Mouse (Mus musculus) limb, embryonic 11.5 days (tissue): ENCODE measurements at regions not wholly inside any gene's neighbourhood (a gene's known extent, or its start where the extent isn't known, plus 50 kb on each side); places are given as distances from the start of the nearest gene placed in this dataset.
"Not testable (repeated sequence)": the region's sequence is repeated elsewhere in the genome, so short reads cannot be mapped to it uniquely, and the experiment has no call there.

ENCODE experiments used
- ATAC-seq: fragments of 200-750 bp; cut with Nextera tagmentation; 2 replicates; pipeline ENCODE4 v1.8.0; 2017; ENCODE audit warnings: low read depth; ENCODE audit not compliant: insufficient number of reproducible peaks, low FRiP score, low TSS enrichment
- DNase-seq: peaks from one replicate; pipeline ENCODE4 v3.0.0-alpha.2; 2015; ENCODE audit warnings: low spot score
- H3K27ac ChIP-seq: fragments of 300-500 bp; sonication (generic); replicated peaks from 2 replicates; pipeline ENCODE4 v1.5.1; 2014; ENCODE audit warnings: low read depth, mild to moderate bottlenecking, low read length
- H3K27me3 ChIP-seq: fragments of 300-500 bp; sonication (generic); 2 replicates; pipeline ENCODE4 v1.6.1; 2014; ENCODE audit warnings: mild to moderate bottlenecking, low read length, mixed read lengths; ENCODE audit not compliant: control insufficient read depth, insufficient read depth
- H3K36me3 ChIP-seq: fragments of 300-500 bp; sonication (generic); 2 replicates; pipeline ENCODE4 v1.6.1; 2014; ENCODE audit warnings: mild to moderate bottlenecking, low read length, moderate library complexity, mixed read lengths; ENCODE audit not compliant: control insufficient read depth, insufficient read depth
- H3K4me1 ChIP-seq: fragments of 300-500 bp; sonication (generic); 2 replicates; pipeline ENCODE4 v1.6.1; 2014; ENCODE audit warnings: low read length, mixed read lengths; ENCODE audit not compliant: control insufficient read depth, insufficient read depth
- H3K4me2 ChIP-seq: fragments of 300-500 bp; sonication (generic); 2 replicates; pipeline ENCODE4 v1.6.1; 2014; ENCODE audit warnings: low read depth, mild to moderate bottlenecking, moderate library complexity; ENCODE audit not compliant: severe bottlenecking
- H3K4me3 ChIP-seq: fragments of 300-500 bp; sonication (generic); 2 replicates; pipeline ENCODE4 v1.5.1; 2014; ENCODE audit warnings: low read depth, low read length
- H3K9ac ChIP-seq: fragments of 300-500 bp; sonication (generic); 2 replicates; pipeline ENCODE4 v1.6.1; 2014; ENCODE audit warnings: mild to moderate bottlenecking, low read length
- H3K9me3 ChIP-seq: fragments of 300-500 bp; sonication (generic); 2 replicates; pipeline ENCODE4 v1.6.1; 2016; ENCODE audit warnings: low read length; ENCODE audit not compliant: control insufficient read depth
- WGBS: fragments of 180-500 bp; shearing (Covaris S2); extraction: QIAGEN DNeasy Blood & Tissue Kit; methylation state at CpG from one replicate; pipeline ENCODE4 v1.1.7; 2014; 5-methylcytosine and 5-hydroxymethylcytosine counted together

DNA sequence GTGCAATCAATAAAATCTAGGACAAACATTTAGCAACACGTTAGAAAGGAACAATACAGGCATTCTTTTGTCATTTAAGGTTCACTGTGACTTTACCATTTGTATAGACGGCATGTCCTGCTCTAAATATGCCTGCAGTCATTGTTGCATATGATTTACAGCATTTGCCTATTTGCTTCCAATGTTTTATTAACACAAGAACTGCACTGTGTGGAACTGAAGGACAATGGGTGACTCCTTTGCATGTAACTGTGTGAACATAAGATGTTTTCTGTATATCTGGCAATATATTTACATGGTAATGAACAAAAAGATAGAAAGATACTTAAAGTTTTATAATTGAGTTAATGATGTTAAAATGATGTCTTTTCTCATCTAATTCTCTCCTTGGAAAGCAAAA lies 57.1 kb downstream of the Pou4f1 start:
- no peak overlapping the region for H3K27ac ChIP-seq
- DNase-seq (no peak), ATAC-seq (no peak)
- no peak overlapping the region for H3K4me2 ChIP-seq
- H3K36me3 ChIP-seq = no peaks in the 10 kb centered on the region
- H3K27me3 ChIP-seq = no peaks in the 10 kb centered on the region
- WGBS = 28% methylated on average over 2 of the region's 2 CpGs
- H3K9me3 ChIP-seq = no peaks in the 10 kb centered on the region
- no peaks in the 10 kb centered on the region for H3K4me1 ChIP-seq
- no peak overlapping the region for H3K9ac ChIP-seq
- no peak overlapping the region for H3K4me3 ChIP-seq

DNA sequence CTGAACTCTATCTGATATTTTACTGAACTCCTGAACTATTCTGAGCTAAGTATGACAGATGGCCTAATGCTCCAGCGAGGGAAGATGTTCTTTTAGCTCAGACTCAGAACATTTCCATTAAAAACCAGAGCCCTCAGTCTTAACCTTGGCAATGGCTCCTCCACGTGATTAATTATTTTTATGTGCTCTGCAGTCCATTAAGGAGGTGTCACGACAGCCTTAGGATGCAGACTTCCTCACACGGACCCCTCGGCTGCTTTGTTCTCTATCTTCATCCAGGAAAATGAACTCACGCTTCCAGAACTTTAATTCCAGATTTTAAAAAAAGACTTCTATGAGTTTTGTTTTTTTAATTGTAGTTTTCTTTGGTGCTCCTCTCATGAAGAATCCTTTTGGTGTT lies 57.5 kb downstream of the Pou4f1 start:
- DNase-seq (no peak), ATAC-seq (no peak)
- WGBS = 13% methylated on average over 6 of the region's 6 CpGs
- no peaks in the 10 kb centered on the region for H3K4me1 ChIP-seq
- no peak overlapping the region for H3K4me2 ChIP-seq
- no peaks in the 10 kb centered on the region for H3K9me3 ChIP-seq
- no peak overlapping the region for H3K9ac ChIP-seq
- no peaks in the 10 kb centered on the region for H3K27me3 ChIP-seq
- H3K4me3 ChIP-seq = no peak overlapping the region
- no peak overlapping the region for H3K27ac ChIP-seq
- no peaks in the 10 kb centered on the region for H3K36me3 ChIP-seq

- Histone ChIP-seq H3K9ac (no peak overlapping the region), H3K4me3 (no peak overlapping the region), H3K36me3 (no peaks in the 10 kb centered on the region), H3K9me3 (no peaks in the 10 kb centered on the region), H3K4me1 (no peaks in the 10 kb centered on the region), H3K27ac (no peak overlapping the region), H3K4me2 (no peak overlapping the region), H3K27me3 (no peaks in the 10 kb centered on the region)
- WGBS = 88% methylated on average over 3 of the region's 3 CpGs
- ATAC-seq (no peak), DNase-seq (no peak)
Observed at GRCm38 (mm10) chr14:104406062-104406461, 61.7 kb downstream of the Pou4f1 start.

- Histone ChIP-seq H3K27ac (no peak overlapping the region), H3K4me1 (no peaks in the 10 kb centered on the region), H3K9me3 (no peaks in the 10 kb centered on the region), H3K9ac (no peak overlapping the region), H3K4me2 (no peak overlapping the region), H3K36me3 (no peaks in the 10 kb centered on the region), H3K27me3 (no peaks in the 10 kb centered on the region), H3K4me3 (no peak overlapping the region)
- ATAC-seq (no peak), DNase-seq (no peak)
- 88% methylated on average over 8 of the region's 8 CpGs for WGBS
Observed at GRCm38 (mm10) chr14:104389297-104390071, 78.3 kb downstream of the Pou4f1 start.

GRCm38 (mm10) chr14:104388879-104389278 lies 78.9 kb downstream of the Pou4f1 start:
- Histone ChIP-seq H3K27me3 (no peaks in the 10 kb centered on the region), H3K9ac (no peak overlapping the region), H3K4me1 (no peaks in the 10 kb centered on the region), H3K4me2 (no peak overlapping the region), H3K27ac (no peak overlapping the region), H3K36me3 (no peaks in the 10 kb centered on the region), H3K9me3 (no peaks in the 10 kb centered on the region), H3K4me3 (no peak overlapping the region)
- ATAC-seq (no peak), DNase-seq (no peak)
- WGBS = 78% methylated on average over 2 of the region's 2 CpGs

DNA sequence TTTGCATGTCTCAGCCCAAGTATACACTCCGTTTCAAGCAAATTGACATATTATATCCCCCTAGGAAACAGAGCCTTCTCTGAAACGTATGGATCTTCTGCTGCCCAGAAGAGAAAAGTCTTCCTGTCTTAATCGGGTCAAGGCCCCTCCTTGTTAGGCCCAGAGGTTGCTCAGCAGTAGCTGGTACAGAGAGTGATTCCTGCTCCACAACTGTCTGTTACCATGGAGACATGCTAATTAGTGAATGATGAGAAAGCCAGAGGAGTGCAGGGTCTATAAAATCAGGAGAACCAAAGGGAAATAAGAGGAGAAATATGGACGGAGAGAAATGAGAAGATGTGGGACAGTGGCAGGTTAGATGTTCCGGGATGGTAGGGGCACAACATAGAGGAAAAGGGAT lies 86.8 kb downstream of the Pou4f1 start:
- WGBS = 64% methylated on average over 5 of the region's 5 CpGs
- Histone ChIP-seq H3K4me2 (no peak overlapping the region), H3K4me1 (no peaks in the 10 kb centered on the region), H3K9ac (no peak overlapping the region), H3K4me3 (no peak overlapping the region), H3K36me3 (no peaks in the 10 kb centered on the region), H3K27ac (no peak overlapping the region), H3K9me3 (no peaks in the 10 kb centered on the region), H3K27me3 (no peaks in the 10 kb centered on the region)
- ATAC-seq (no peak), DNase-seq (no peak)

- 64% methylated on average over 7 of the region's 7 CpGs for WGBS
- Histone ChIP-seq H3K27ac (no peak overlapping the region), H3K27me3 (no peaks in the 10 kb centered on the region), H3K36me3 (no peaks in the 10 kb centered on the region), H3K4me3 (no peak overlapping the region), H3K4me1 (no peaks in the 10 kb centered on the region), H3K4me2 (no peak overlapping the region), H3K9me3 (no peaks in the 10 kb centered on the region), H3K9ac (no peak overlapping the region)
- ATAC-seq (no peak), DNase-seq (no peak)
Observed at GRCm38 (mm10) chr14:104372776-104373175, 95.0 kb downstream of the Pou4f1 start.

GRCm38 (mm10) chr14:104356636-104357035 lies 111.2 kb downstream of the Pou4f1 start:
- no peaks in the 10 kb centered on the region for H3K27me3 ChIP-seq
- 86% methylated on average over 1 of the region's 1 CpGs for WGBS
- no peaks in the 10 kb centered on the region for H3K9me3 ChIP-seq
- ATAC-seq (no peak), DNase-seq (no peak)
- H3K4me1 ChIP-seq = no peaks in the 10 kb centered on the region
- H3K27ac ChIP-seq = no peak overlapping the region
- H3K36me3 ChIP-seq = no peaks in the 10 kb centered on the region
- H3K9ac ChIP-seq = no peak overlapping the region
- H3K4me2 ChIP-seq = no peak overlapping the region
- no peak overlapping the region for H3K4me3 ChIP-seq

DNA sequence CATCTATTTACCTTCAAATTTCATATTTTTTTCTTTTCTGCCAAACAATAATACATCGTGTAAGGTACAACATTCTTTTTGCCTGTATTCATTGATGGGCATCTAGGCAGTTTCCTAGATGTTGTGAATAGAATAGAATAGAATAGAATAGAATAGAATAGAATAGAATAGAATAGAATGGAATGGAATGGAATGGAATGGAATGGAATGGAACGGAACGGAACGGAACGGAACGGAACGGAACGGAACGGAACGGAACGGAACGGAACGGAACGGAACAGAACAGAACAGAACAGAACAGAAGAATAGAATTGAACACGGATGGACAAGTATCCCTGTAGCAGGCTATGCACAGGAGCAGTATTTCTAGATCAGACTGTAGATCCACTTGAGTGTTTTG lies 131.0 kb downstream of the Pou4f1 start:
- H3K27me3 ChIP-seq, H3K4me3 ChIP-seq, H3K4me1 ChIP-seq, H3K4me2 ChIP-seq, H3K9me3 ChIP-seq, H3K36me3 ChIP-seq, H3K9ac ChIP-seq, DNase-seq, H3K27ac ChIP-seq, ATAC-seq: not testable (repeated sequence)
- WGBS = 86% methylated on average over 15 of the region's 15 CpGs
